Mouse (Mus musculus) natural killer cell, adult 2 months (primary cell): ENCODE results near the gene Gm10272.
"Not testable (repeated sequence)": the region's sequence is repeated elsewhere in the genome, so short reads cannot be mapped to it uniquely, and the experiment has no call there.

Experiments
- DNase-seq, 2 experiments: peaks; one replicate each; pipeline ENCODE4 v3.0.0; 2022; ENCODE audit warnings: low spot score in 2 of 2

Gm10272 gene

GRCm38 (mm10) chr10:77706326-77706725 is at the start of gene Gm10272:
Gene Gm10272, plus strand, starts transcription at chr10:77706626.
- DNase-seq: no peak

- peak in 1 of 2 experiments; percentile 33 for DNase-seq
Observed at GRCm38 (mm10) chr10:77658286-77658994, 48.0 kb upstream of the Gm10272 start.

GRCm38 (mm10) chr10:77663949-77664665 is 42.3 kb upstream of the Gm10272 start:
- DNase-seq: no peak

GRCm38 (mm10) chr10:77666342-77666741 is 40.1 kb upstream of the Gm10272 start:
- no peak for DNase-seq

GRCm38 (mm10) chr10:77667402-77667801 is 39.0 kb upstream of the Gm10272 start:
- no peak for DNase-seq

- no peak for DNase-seq
Observed at GRCm38 (mm10) chr10:77670710-77671109, 35.7 kb upstream of the Gm10272 start.

- no peak for DNase-seq
Observed at GRCm38 (mm10) chr10:77671519-77671918, 34.9 kb upstream of the Gm10272 start.

GRCm38 (mm10) chr10:77673765-77674164 is 32.7 kb upstream of the Gm10272 start:
- DNase-seq: peak in 1 of 2 experiments; percentile 66

GRCm38 (mm10) chr10:77677562-77677961 is 28.9 kb upstream of the Gm10272 start:
- peak in 1 of 2 experiments; percentile 26 for DNase-seq

GRCm38 (mm10) chr10:77682994-77683393 is 23.4 kb upstream of the Gm10272 start:
- DNase-seq: no peak

GRCm38 (mm10) chr10:77684181-77684580 is 22.2 kb upstream of the Gm10272 start:
- no peak for DNase-seq

GRCm38 (mm10) chr10:77685895-77686664 is 20.3 kb upstream of the Gm10272 start, which contains the start of gene Tspear:
Gene Tspear, plus strand, starts transcription at chr10:77686569.
- no peak for DNase-seq

GRCm38 (mm10) chr10:77687021-77687420 is 19.4 kb upstream of the Gm10272 start:
- no peak for DNase-seq

- not testable (repeated sequence) for DNase-seq
Observed at GRCm38 (mm10) chr10:77690356-77690807, 16.0 kb upstream of the Gm10272 start, which contains the start of gene Gm19402. Gene Gm19402, minus strand, starts transcription at chr10:77690757.

GRCm38 (mm10) chr10:77697133-77697532 is 9.3 kb upstream of the Gm10272 start, which contains the start of gene Gm9508:
Gene Gm9508, minus strand, starts transcription at chr10:77697233.
- no peak for DNase-seq

- DNase-seq: no peak
Observed at GRCm38 (mm10) chr10:77709831-77710230, 3.4 kb downstream of the Gm10272 start.

- DNase-seq: not testable (repeated sequence)
Observed at GRCm38 (mm10) chr10:77711157-77711556, 4.7 kb downstream of the Gm10272 start, which contains the start of gene Gm10024. Gene Gm10024, plus strand, starts transcription at chr10:77711457.

- no peak for DNase-seq
Observed at GRCm38 (mm10) chr10:77713734-77714133, 7.3 kb downstream of the Gm10272 start.

- no peak for DNase-seq
Observed at GRCm38 (mm10) chr10:77715507-77715906, 9.1 kb downstream of the Gm10272 start, which contains the start of gene Gm10142. Gene Gm10142, plus strand, starts transcription at chr10:77715807.

GRCm38 (mm10) chr10:77720299-77720698 is 13.9 kb downstream of the Gm10272 start, which contains the start of gene Krtap12-1:
Gene Krtap12-1, plus strand, starts transcription at chr10:77720599.
- not testable (repeated sequence) for DNase-seq

- DNase-seq: no peak
Observed at GRCm38 (mm10) chr10:77724855-77725254, 18.4 kb downstream of the Gm10272 start.

- DNase-seq: no peak
Observed at GRCm38 (mm10) chr10:77726186-77726585, 19.8 kb downstream of the Gm10272 start, which contains the start of gene Gm10100. Gene Gm10100, plus strand, starts transcription at chr10:77726486.
